Mouse (Mus musculus): ENCODE measurements around the gene Cdc42. TPM values are rescaled to one million over a fixed set of nuclear protein-coding genes. Genes with fewer than 3 reads are reported as not detected.

Gene Cdc42
- total RNA-seq, 2 experiments from 2014 or later: 407 to 413 TPM

GRCm38 (mm10) chr4:137324926-137325325, 32.6 kb downstream of the Cdc42 start:
- DNase-seq (ENCODE audit: low spot score in 2 of 2): no peak

GRCm38 (mm10) chr4:137316027-137316770, 41.3 kb downstream of the Cdc42 start:
- DNase-seq (ENCODE audit: low spot score in 2 of 2): no peak

- no peak for DNase-seq (ENCODE audit: low spot score in 2 of 2)
These were observed 42.5 kb downstream of the Cdc42 start for GRCm38 (mm10) chr4:137315061-137315460.

- DNase-seq (ENCODE audit: low spot score in 2 of 2): no peak
These were observed 43.0 kb downstream of the Cdc42 start for GRCm38 (mm10) chr4:137314561-137314960.

GRCm38 (mm10) chr4:137313511-137313910, 44.0 kb downstream of the Cdc42 start:
- no peak for DNase-seq (ENCODE audit: low spot score in 2 of 2)

- no peak for DNase-seq (ENCODE audit: low spot score in 2 of 2)
These were observed 49.1 kb downstream of the Cdc42 start for GRCm38 (mm10) chr4:137308377-137308776.

- no peak for DNase-seq (ENCODE audit: low spot score in 2 of 2)
These were observed 50.4 kb downstream of the Cdc42 start for GRCm38 (mm10) chr4:137306991-137307706.

- peak in 1 of 2 experiments; percentile 2 for DNase-seq (ENCODE audit: low spot score in 2 of 2)
These were observed 51.0 kb downstream of the Cdc42 start for GRCm38 (mm10) chr4:137306577-137306888.

GRCm38 (mm10) chr4:137305831-137306576, 51.5 kb downstream of the Cdc42 start:
- DNase-seq (ENCODE audit: low spot score in 2 of 2): no peak

GRCm38 (mm10) chr4:137305066-137305465, 52.5 kb downstream of the Cdc42 start:
- DNase-seq (ENCODE audit: low spot score in 2 of 2): no peak

GRCm38 (mm10) chr4:137304106-137304505, 53.4 kb downstream of the Cdc42 start:
- DNase-seq (ENCODE audit: low spot score in 2 of 2): no peak

GRCm38 (mm10) chr4:137301635-137302034, 55.9 kb downstream of the Cdc42 start:
- no peak for DNase-seq (ENCODE audit: low spot score in 2 of 2)

- no peak for DNase-seq (ENCODE audit: low spot score in 2 of 2)
These were observed 57.3 kb downstream of the Cdc42 start for GRCm38 (mm10) chr4:137300227-137300626.

- DNase-seq (ENCODE audit: low spot score in 2 of 2): no peak
These were observed 59.1 kb downstream of the Cdc42 start for GRCm38 (mm10) chr4:137298406-137298805.

- DNase-seq (ENCODE audit: low spot score in 2 of 2): no peak
These were observed 59.9 kb downstream of the Cdc42 start for GRCm38 (mm10) chr4:137297611-137298010.

- no peak for DNase-seq (ENCODE audit: low spot score in 2 of 2)
These were observed 62.6 kb downstream of the Cdc42 start for GRCm38 (mm10) chr4:137294951-137295350.

GRCm38 (mm10) chr4:137294474-137294873, 63.0 kb downstream of the Cdc42 start:
- no peak for DNase-seq (ENCODE audit: low spot score in 2 of 2)

- DNase-seq (ENCODE audit: low spot score in 2 of 2): no peak
These were observed 63.5 kb downstream of the Cdc42 start for GRCm38 (mm10) chr4:137294032-137294431.

- DNase-seq (ENCODE audit: low spot score in 2 of 2): no peak
These were observed 64.9 kb downstream of the Cdc42 start for GRCm38 (mm10) chr4:137292625-137293024.

- no peak for DNase-seq (ENCODE audit: low spot score in 2 of 2)
These were observed 67.3 kb downstream of the Cdc42 start for GRCm38 (mm10) chr4:137290250-137290649.

- DNase-seq (ENCODE audit: low spot score in 2 of 2): no peak
These were observed 67.8 kb downstream of the Cdc42 start for GRCm38 (mm10) chr4:137289701-137290100.

- DNase-seq (ENCODE audit: low spot score in 2 of 2): no peak
These were observed 69.7 kb downstream of the Cdc42 start for GRCm38 (mm10) chr4:137287818-137288217.
